In the genomic region with DNA sequence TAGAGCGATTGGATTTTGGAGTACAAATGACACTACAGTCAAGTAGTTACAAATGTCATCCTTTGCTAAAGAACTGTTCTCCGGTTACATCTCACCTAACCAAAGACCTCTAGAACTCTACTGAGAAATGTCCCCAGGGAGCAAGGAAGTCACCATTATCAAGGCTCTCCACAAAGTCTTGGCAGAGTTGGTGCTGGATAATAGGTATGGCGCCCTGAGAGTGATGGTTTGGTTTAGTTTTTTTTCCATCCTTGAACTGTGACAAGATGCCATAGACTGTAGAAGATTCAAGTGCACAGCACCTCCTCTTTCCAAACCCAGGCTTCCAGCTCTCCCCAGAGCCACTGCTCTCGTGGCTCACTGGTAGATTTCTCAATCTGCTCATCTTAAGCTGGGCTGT, we compare ENCODE assay signal across 21 mouse cellular contexts. TPM values are rescaled to one million over a fixed set of nuclear protein-coding genes. Genes with fewer than 3 reads are reported as not detected.
DNase-seq lines count a peak whose midpoint lies in the region; ATAC-seq lines count a peak whose summit lies in the region.
"Had no signal": no experiment of that assay in that cellular context is flagged by ENCODE, and none has a peak within 500 bp of the region (broad histone marks: within the 10 kb centered on the region; RNA-seq: fewer than 3 reads in every experiment).

No protein-coding gene starts in this region.

- H3K27me3 ChIP-seq in lung, embryonic 16.5 days (ENCODE audit: control insufficient read depth, insufficient read depth, low read depth, low read length): no peaks in the 10 kb centered on the region
- H3K27me3 ChIP-seq: CH12.LX, Patski had no signal

- peak overlapping the region; percentile 22; the same call in 1 of the 2 replicates for H3K27ac ChIP-seq in lung, embryonic 16.5 days (ENCODE audit: low read length)

- 86% methylated on average over 4 of the region's 4 CpGs for WGBS in lung, embryonic 16.5 days

- H3K4me1 ChIP-seq in lung, embryonic 16.5 days (replicated peaks; ENCODE audit: control insufficient read depth, insufficient read depth, low read length): no peaks in the 10 kb centered on the region

- no peak overlapping the region for H3K9ac ChIP-seq in lung, embryonic 16.5 days (ENCODE audit: low read length)

- no peak overlapping the region for H3K4me3 ChIP-seq in lung, embryonic 16.5 days (ENCODE audit: low read length)

- H3K4me2 ChIP-seq in lung, embryonic 16.5 days (ENCODE audit: low read depth, low read length): no peak overlapping the region

- H3K9me3 ChIP-seq in lung, embryonic 16.5 days (ENCODE audit: control insufficient read depth, low read length): no peaks in the 10 kb centered on the region
- H3K9me3 ChIP-seq: G1E had no signal

- peaks cover 14% of the 10 kb centered on the region for H3K36me3 ChIP-seq in lung, embryonic 16.5 days (ENCODE audit: control insufficient read depth, insufficient read depth, low read length)
- H3K36me3 ChIP-seq: G1E had no signal

- peak; percentile 75 for DNase-seq in heart, adult 11 months
- no peak for DNase-seq in heart, adult 9 months (ENCODE audit: low spot score in 2 of 2)
- DNase-seq in lung, postnatal 14 days: no peak
- DNase-seq: adrenal gland, adult 2 months; adrenal gland, adult 8-10 months; adrenal gland, postnatal 10 days; adrenal gland, postnatal 14 days; adrenal gland, postnatal 25 days; adrenal gland, postnatal 36 days; B cell, adult 2 months; cerebellum, adult 11 months; cerebellum, adult 11-12 months; cerebellum, adult 18-20 months had no signal

- no peak for ATAC-seq in lung, embryonic 16.5 days (ENCODE audit: low read depth)
- ATAC-seq: activated CD4-positive, CD25-positive, alpha-beta regulatory T cell, adult 4 months; CD4-positive, CD25-positive, alpha-beta regulatory T cell, adult 4 months; Patski had no signal

RNA-seq across cellular contexts. Expression of a gene that starts 25.4 kb away (rescaled TPM):
- polyA plus RNA-seq in lung, embryonic 16.5 days (2015; fragmentation: Nextera tagmentation; extraction: Ambion mirVana): 0.19 TPM in 1 of 2 replicates, not detected in the other
- polyA plus RNA-seq: activated CD4-positive, CD25-positive, alpha-beta regulatory T cell, adult 4 months; adrenal gland, adult 2 months; brain, embryonic 14.5 days; C2C12; CD4-positive, CD25-positive, alpha-beta regulatory T cell, adult 4 months; G1E had no signal

RNA-seq across cellular contexts. Expression of a gene that starts 26.9 kb away (rescaled TPM):
- polyA plus RNA-seq in lung, embryonic 16.5 days (2015; fragmentation: Nextera tagmentation; extraction: Ambion mirVana): 1,307 and 1,323 TPM in 2 replicates
- polyA plus RNA-seq: G1E had no signal

RNA-seq across cellular contexts. Expression of a gene that starts 53.9 kb away (rescaled TPM):
- 0.14 and 0.31 TPM in 2 replicates for polyA plus RNA-seq in lung, embryonic 16.5 days (2015; fragmentation: Nextera tagmentation; extraction: Ambion mirVana)
- polyA plus RNA-seq: activated CD4-positive, CD25-positive, alpha-beta regulatory T cell, adult 4 months; adrenal gland, adult 2 months; C2C12; CD4-positive, CD25-positive, alpha-beta regulatory T cell, adult 4 months; G1E had no signal
